ENCODE assay signal across 13 mouse cellular contexts in genomic region chr2:74152534-74153246, GRCm38 (mm10).
DNase-seq lines count a peak whose midpoint lies in the region; ATAC-seq lines count a peak whose summit lies in the region.
"Had no signal": no experiment of that assay in that cellular context is flagged by ENCODE, and none has a peak within 500 bp of the region (broad histone marks: within the 10 kb centered on the region; RNA-seq: fewer than 3 reads in every experiment).

No protein-coding gene starts in this region.

- H3K27ac ChIP-seq in limb, embryonic 12.5 days = 0 out of 2 replicates have a peak overlapping the region, but pooled peaks have one; percentile 23
- H3K27ac ChIP-seq in limb, embryonic 10.5 days = no peak overlapping the region
- H3K27ac ChIP-seq in forebrain, embryonic 10.5 days = peak overlapping the region; percentile 69
- peak overlapping the region; percentile 61 for H3K27ac ChIP-seq in hindbrain, embryonic 15.5 days (replicated peaks)
- peak overlapping the region; percentile 64 for H3K27ac ChIP-seq in stomach, embryonic 14.5 days (ENCODE audit: low read length)

- no peaks in the 10 kb centered on the region for H3K27me3 ChIP-seq in limb, embryonic 12.5 days
- H3K27me3 ChIP-seq in limb, embryonic 10.5 days (ENCODE audit: low read depth, poor library complexity, severe bottlenecking) = no peaks in the 10 kb centered on the region
- peaks cover 24% of the 10 kb centered on the region for H3K27me3 ChIP-seq in forebrain, embryonic 10.5 days (ENCODE audit: poor library complexity, severe bottlenecking)
- no peaks in the 10 kb centered on the region for H3K27me3 ChIP-seq in hindbrain, embryonic 15.5 days
- H3K27me3 ChIP-seq in stomach, embryonic 14.5 days (ENCODE audit: control insufficient read depth, insufficient read depth, low read length) = no peaks in the 10 kb centered on the region

- H3K4me1 ChIP-seq in limb, embryonic 12.5 days (replicated peaks) = peaks cover 8% of the 10 kb centered on the region
- peaks cover 10% of the 10 kb centered on the region; the same call in 1 of the 2 replicates for H3K4me1 ChIP-seq in limb, embryonic 10.5 days
- H3K4me1 ChIP-seq in forebrain, embryonic 10.5 days = peaks cover 29% of the 10 kb centered on the region
- H3K4me1 ChIP-seq in hindbrain, embryonic 15.5 days (replicated peaks) = peaks cover 17% of the 10 kb centered on the region
- H3K4me1 ChIP-seq in stomach, embryonic 14.5 days (ENCODE audit: control insufficient read depth, insufficient read depth, low read length) = peaks cover 7% of the 10 kb centered on the region; the same call in 1 of the 2 replicates

- no peak for ATAC-seq in limb, embryonic 12.5 days (ENCODE audit: insufficient number of reproducible peaks, insufficient read depth, low FRiP score, low TSS enrichment, low read depth)
- no peak for ATAC-seq in hindbrain, embryonic 15.5 days (ENCODE audit: low FRiP score, low read depth)
- ATAC-seq in stomach, embryonic 14.5 days (ENCODE audit: insufficient number of reproducible peaks, insufficient read depth, low FRiP score, low read depth) = peak; percentile 37; the same call in 1 of the 2 replicates
- ATAC-seq: Patski had no signal

- WGBS in limb, embryonic 12.5 days = 59% methylated on average over 8 of the region's 8 CpGs
- 68% methylated on average over 8 of the region's 8 CpGs for WGBS in limb, embryonic 10.5 days
- 43% methylated on average over 8 of the region's 8 CpGs for WGBS in forebrain, embryonic 10.5 days
- 19% methylated on average over 8 of the region's 8 CpGs for WGBS in hindbrain, embryonic 15.5 days
- WGBS in stomach, embryonic 14.5 days = 26% methylated on average over 8 of the region's 8 CpGs

- no peak for DNase-seq in limb, embryonic 10.5 days (ENCODE audit: low spot score)
- DNase-seq in forebrain, embryonic 10.5 days (ENCODE audit: extremely low spot score, low spot score) = no peak
- DNase-seq in thymus, adult 18-20 months = no peak
- DNase-seq in urinary bladder, postnatal 14 days (ENCODE audit: low spot score) = no peak
- no peak for DNase-seq in adrenal gland, postnatal 10 days
- DNase-seq: adrenal gland, adult 8-10 months; cerebellum, adult 11 months; lung, postnatal 10 days; right cerebral cortex, postnatal 25 days had no signal

- H3K36me3 ChIP-seq in limb, embryonic 12.5 days = no peaks in the 10 kb centered on the region
- no peaks in the 10 kb centered on the region for H3K36me3 ChIP-seq in limb, embryonic 10.5 days
- H3K36me3 ChIP-seq in forebrain, embryonic 10.5 days (replicated peaks) = no peaks in the 10 kb centered on the region
- no peaks in the 10 kb centered on the region for H3K36me3 ChIP-seq in hindbrain, embryonic 15.5 days
- no peaks in the 10 kb centered on the region for H3K36me3 ChIP-seq in stomach, embryonic 14.5 days (ENCODE audit: control insufficient read depth, insufficient read depth, low read length)

- no peaks in the 10 kb centered on the region for H3K9me3 ChIP-seq in limb, embryonic 12.5 days
- H3K9me3 ChIP-seq in limb, embryonic 10.5 days (replicated peaks) = no peaks in the 10 kb centered on the region
- H3K9me3 ChIP-seq in forebrain, embryonic 10.5 days = no peaks in the 10 kb centered on the region
- H3K9me3 ChIP-seq in hindbrain, embryonic 15.5 days = no peaks in the 10 kb centered on the region
- no peaks in the 10 kb centered on the region for H3K9me3 ChIP-seq in stomach, embryonic 14.5 days (ENCODE audit: control insufficient read depth, low read depth, low read length)

- H3K9ac ChIP-seq in limb, embryonic 12.5 days (replicated peaks) = no peak overlapping the region
- H3K9ac ChIP-seq in hindbrain, embryonic 15.5 days = no peak overlapping the region
- no peak overlapping the region for H3K9ac ChIP-seq in stomach, embryonic 14.5 days (replicated peaks; ENCODE audit: low read depth, low read length)

- H3K4me2 ChIP-seq in limb, embryonic 12.5 days = no peak overlapping the region
- peak overlapping the region; percentile 13 for H3K4me2 ChIP-seq in hindbrain, embryonic 15.5 days
- H3K4me2 ChIP-seq in stomach, embryonic 14.5 days (replicated peaks; ENCODE audit: low read depth, low read length) = peak overlapping the region; percentile 22

- no peak overlapping the region for H3K4me3 ChIP-seq in limb, embryonic 12.5 days (replicated peaks)
- H3K4me3 ChIP-seq in limb, embryonic 10.5 days = no peak overlapping the region
- H3K4me3 ChIP-seq in forebrain, embryonic 10.5 days = peak overlapping the region; percentile 8; the same call in 1 of the 2 replicates
- H3K4me3 ChIP-seq in hindbrain, embryonic 15.5 days = no peak overlapping the region
- no peak overlapping the region for H3K4me3 ChIP-seq in stomach, embryonic 14.5 days (ENCODE audit: low read depth, low read length)
